Mouse (Mus musculus) left cerebral cortex, postnatal 36 days (tissue): ENCODE data around the gene Vmn1r71. TPM values are rescaled to one million over a fixed set of nuclear protein-coding genes. Genes with fewer than 3 reads are reported as not detected.
"Not testable (repeated sequence)": the region's sequence is repeated elsewhere in the genome, so short reads cannot be mapped to it uniquely, and the experiment has no call there.

Experiments
- DNase-seq, 2 experiments: peaks; one replicate each; pipeline ENCODE4 v3.0.0; 2021 to 2022; ENCODE audit warnings: low spot score in 2 of 2, mixed read lengths in 1 of 2
- intact Hi-C: fragments of 180-260 bp; cut with DNase I; formaldehyde crosslinking; loops from one replicate; pipeline ENCODE4 v1.15.1; 2025
- total RNA-seq, 2 experiments: library from RNA; stranded (reverse); gene quantifications; 2 replicates each; pipeline ENCODE4 v1.2.3; 2021

Gene Vmn1r71
- total RNA-seq: not detected

DNA sequence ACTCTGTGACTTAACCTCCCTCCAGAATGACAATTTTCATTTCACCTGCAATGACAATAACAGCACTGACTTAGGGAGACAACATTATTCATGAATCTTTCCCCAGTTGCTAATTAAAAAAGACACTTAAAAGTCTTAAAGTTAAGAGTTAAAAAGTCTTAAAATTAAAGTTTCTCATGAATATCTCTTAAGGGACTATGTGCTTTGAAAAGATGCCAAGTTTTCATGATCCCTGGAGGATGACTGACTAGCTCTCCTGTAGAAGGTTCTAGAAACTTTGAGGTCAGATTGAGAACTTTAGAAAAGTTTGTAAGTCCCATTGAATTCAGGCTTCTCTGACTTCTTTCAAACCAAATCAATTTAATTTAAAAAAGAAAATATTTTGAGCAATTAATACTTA, at the start of gene Vmn1r71:
Gene Vmn1r71, minus strand, starts transcription at position 101 of the 400 bp plus-strand sequence.
- intact Hi-C loops: no loop called here
- no peak for DNase-seq

- DNase-seq, intact Hi-C loops: not testable (repeated sequence)
These were observed 3.4 kb upstream of the Vmn1r71 start for GRCm38 (mm10) chr7:10757551-10757950.

Other genes starting within 250 kb of the Vmn1r71 start
- gene Vmn1r68, start 195.9 kb downstream of the Vmn1r71 start, total RNA-seq: not detected
- gene Vmn1r69, start 140.7 kb downstream of the Vmn1r71 start, total RNA-seq: not detected
- not detected for gene Vmn1r70, start 122.8 kb downstream of the Vmn1r71 start, total RNA-seq
- not detected for gene Nlrp4b, start 66.6 kb downstream of the Vmn1r71 start, total RNA-seq
- gene Zscan4b, start 150.7 kb upstream of the Vmn1r71 start, total RNA-seq: not detected